Mouse (Mus musculus): ENCODE data around the gene Mcat. TPM values are rescaled to one million over a fixed set of nuclear protein-coding genes. Genes with fewer than 3 reads are reported as not detected.

Gene Mcat
- polyA plus RNA-seq, 1 experiment from 2014 or later: 42.5 TPM

DNA sequence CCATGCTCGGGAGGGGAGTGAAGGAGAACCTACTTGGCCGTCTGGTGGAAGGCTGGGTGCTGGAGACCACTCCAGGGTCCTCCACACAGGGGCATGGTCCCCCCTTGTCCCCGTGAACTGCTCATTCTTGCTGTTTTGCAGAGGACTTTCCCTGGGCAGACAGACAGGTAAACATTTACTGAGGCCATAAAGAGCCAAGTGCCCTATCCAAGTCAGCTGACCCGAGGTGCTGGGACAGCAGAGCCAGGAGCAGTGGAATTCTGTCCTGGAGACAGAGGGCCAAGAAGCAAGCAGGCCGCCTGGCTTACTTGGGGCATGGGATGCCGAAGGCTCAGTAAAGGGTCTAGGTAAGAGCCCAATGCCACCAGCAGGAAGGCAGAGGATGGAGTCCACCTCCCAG, 32.9 kb downstream of the Mcat start:
- Histone ChIP-seq H3K27ac (replicated peaks; ENCODE audit: low read depth, low read length) (no peak overlapping the region), H3K4me1 (ENCODE audit: control insufficient read depth, insufficient read depth, low read length) (no peaks in the 10 kb centered on the region), H3K9ac (replicated peaks; ENCODE audit: low read length) (no peak overlapping the region), H3K4me3 (ENCODE audit: low read depth, low read length) (no peak overlapping the region), H3K27me3 (ENCODE audit: control insufficient read depth, insufficient read depth, low read length) (peaks cover 25% of the 10 kb centered on the region), H3K36me3 (replicated peaks; ENCODE audit: control insufficient read depth, insufficient read depth, low read depth, low read length) (no peaks in the 10 kb centered on the region), H3K9me3 (replicated peaks; ENCODE audit: control insufficient read depth, low read length) (no peaks in the 10 kb centered on the region), H3K4me2 (ENCODE audit: low read depth, low read length) (no peak overlapping the region)
- DNase-seq (ENCODE audit: low spot score): no peak
- 81% methylated on average over 6 of the region's 6 CpGs for WGBS
- no peak for ATAC-seq (replicated peaks; ENCODE audit: insufficient number of reproducible peaks, low FRiP score, low TSS enrichment, low read depth)

DNA sequence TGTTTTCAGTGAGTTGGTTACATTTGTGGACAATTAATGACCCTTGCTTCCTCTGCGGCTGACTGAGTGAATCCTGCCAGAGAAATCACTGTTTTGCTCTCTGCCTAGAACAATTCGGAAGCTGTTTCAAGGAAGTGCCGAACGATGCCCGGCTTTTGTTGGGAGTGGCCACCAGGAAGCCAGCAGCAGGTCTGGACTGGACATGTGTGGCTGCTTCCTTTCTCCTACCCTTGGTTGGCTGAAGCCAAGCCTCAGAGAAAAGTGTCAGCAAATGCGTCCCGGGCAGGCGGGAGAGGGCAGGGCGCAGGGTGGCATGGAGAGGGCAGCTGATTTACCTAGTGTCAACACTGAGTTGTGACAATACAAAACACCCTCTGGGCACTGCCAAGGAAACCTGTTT, 33.4 kb downstream of the Mcat start:
- Histone ChIP-seq H3K9me3 (replicated peaks; ENCODE audit: control insufficient read depth, low read length) (no peaks in the 10 kb centered on the region), H3K27me3 (ENCODE audit: control insufficient read depth, insufficient read depth, low read length) (peaks cover 26% of the 10 kb centered on the region)

GRCm38 (mm10) chr15:83529765-83530164, 33.8 kb downstream of the Mcat start:
- 77% methylated on average over 5 of the region's 5 CpGs for WGBS
- no peak for DNase-seq (ENCODE audit: low spot score)

More for the DNA sequence above, 33.4 kb downstream of the Mcat start:
- DNase-seq (ENCODE audit: low spot score): no peak
- Histone ChIP-seq H3K4me3 (ENCODE audit: low read depth, low read length) (no peak overlapping the region), H3K4me1 (ENCODE audit: control insufficient read depth, insufficient read depth, low read length) (no peaks in the 10 kb centered on the region), H3K27ac (replicated peaks; ENCODE audit: low read depth, low read length) (no peak overlapping the region), H3K36me3 (replicated peaks; ENCODE audit: control insufficient read depth, insufficient read depth, low read depth, low read length) (no peaks in the 10 kb centered on the region), H3K9ac (replicated peaks; ENCODE audit: low read length) (no peak overlapping the region), H3K4me2 (ENCODE audit: low read depth, low read length) (no peak overlapping the region)
- 64% methylated on average over 9 of the region's 9 CpGs for WGBS
- no peak for ATAC-seq (replicated peaks; ENCODE audit: insufficient number of reproducible peaks, low FRiP score, low TSS enrichment, low read depth)

GRCm38 (mm10) chr15:83528892-83529291, 34.7 kb downstream of the Mcat start:
- Histone ChIP-seq H3K9ac (replicated peaks; ENCODE audit: low read length) (no peak overlapping the region), H3K9me3 (replicated peaks; ENCODE audit: control insufficient read depth, low read length) (no peaks in the 10 kb centered on the region), H3K27me3 (ENCODE audit: control insufficient read depth, insufficient read depth, low read length) (peaks cover 26% of the 10 kb centered on the region), H3K4me2 (ENCODE audit: low read depth, low read length) (no peak overlapping the region), H3K36me3 (replicated peaks; ENCODE audit: control insufficient read depth, insufficient read depth, low read depth, low read length) (no peaks in the 10 kb centered on the region), H3K27ac (replicated peaks; ENCODE audit: low read depth, low read length) (no peak overlapping the region), H3K4me1 (ENCODE audit: control insufficient read depth, insufficient read depth, low read length) (no peaks in the 10 kb centered on the region), H3K4me3 (ENCODE audit: low read depth, low read length) (no peak overlapping the region)
- 72% methylated on average over 4 of the region's 4 CpGs for WGBS
- DNase-seq (ENCODE audit: low spot score): no peak
- no peak for ATAC-seq (replicated peaks; ENCODE audit: insufficient number of reproducible peaks, low FRiP score, low TSS enrichment, low read depth)

More at GRCm38 (mm10) chr15:83529765-83530164, 33.8 kb downstream of the Mcat start:
- H3K9ac ChIP-seq (replicated peaks; ENCODE audit: low read length): no peak overlapping the region
- no peak for ATAC-seq (replicated peaks; ENCODE audit: insufficient number of reproducible peaks, low FRiP score, low TSS enrichment, low read depth)
- no peak overlapping the region for H3K27ac ChIP-seq (replicated peaks; ENCODE audit: low read depth, low read length)
- no peak overlapping the region for H3K4me3 ChIP-seq (ENCODE audit: low read depth, low read length)
- H3K27me3 ChIP-seq (ENCODE audit: control insufficient read depth, insufficient read depth, low read length): peaks cover 26% of the 10 kb centered on the region
- H3K4me2 ChIP-seq (ENCODE audit: low read depth, low read length): no peak overlapping the region
- H3K9me3 ChIP-seq (replicated peaks; ENCODE audit: control insufficient read depth, low read length): no peaks in the 10 kb centered on the region
- no peaks in the 10 kb centered on the region for H3K4me1 ChIP-seq (ENCODE audit: control insufficient read depth, insufficient read depth, low read length)
- no peaks in the 10 kb centered on the region for H3K36me3 ChIP-seq (replicated peaks; ENCODE audit: control insufficient read depth, insufficient read depth, low read depth, low read length)

GRCm38 (mm10) chr15:83527747-83528146, 35.8 kb downstream of the Mcat start:
- 63% methylated on average over 2 of the region's 2 CpGs for WGBS
- ATAC-seq (replicated peaks; ENCODE audit: insufficient number of reproducible peaks, low FRiP score, low TSS enrichment, low read depth) (no peak), DNase-seq (ENCODE audit: low spot score) (no peak)
- no peaks in the 10 kb centered on the region for H3K36me3 ChIP-seq (replicated peaks; ENCODE audit: control insufficient read depth, insufficient read depth, low read depth, low read length)
- H3K4me1 ChIP-seq (ENCODE audit: control insufficient read depth, insufficient read depth, low read length): peaks cover 4% of the 10 kb centered on the region; the same call in 1 of the 2 replicates
- H3K4me3 ChIP-seq (ENCODE audit: low read depth, low read length): no peak overlapping the region
- no peaks in the 10 kb centered on the region for H3K9me3 ChIP-seq (replicated peaks; ENCODE audit: control insufficient read depth, low read length)
- H3K4me2 ChIP-seq (ENCODE audit: low read depth, low read length): no peak overlapping the region
- peaks cover 26% of the 10 kb centered on the region for H3K27me3 ChIP-seq (ENCODE audit: control insufficient read depth, insufficient read depth, low read length)
- H3K27ac ChIP-seq (replicated peaks; ENCODE audit: low read depth, low read length): no peak overlapping the region
- no peak overlapping the region for H3K9ac ChIP-seq (replicated peaks; ENCODE audit: low read length)

GRCm38 (mm10) chr15:83527092-83527437, 36.5 kb downstream of the Mcat start:
- Histone ChIP-seq H3K4me3 (ENCODE audit: low read depth, low read length) (peak overlapping the region; percentile 50), H3K4me1 (ENCODE audit: control insufficient read depth, insufficient read depth, low read length) (peaks cover 4% of the 10 kb centered on the region; the same call in 1 of the 2 replicates), H3K27me3 (ENCODE audit: control insufficient read depth, insufficient read depth, low read length) (peaks cover 26% of the 10 kb centered on the region), H3K4me2 (ENCODE audit: low read depth, low read length) (peak overlapping the region; percentile 94), H3K27ac (replicated peaks; ENCODE audit: low read depth, low read length) (no peak overlapping the region), H3K9ac (replicated peaks; ENCODE audit: low read length) (peak overlapping the region; percentile 34), H3K9me3 (replicated peaks; ENCODE audit: control insufficient read depth, low read length) (no peaks in the 10 kb centered on the region), H3K36me3 (replicated peaks; ENCODE audit: control insufficient read depth, insufficient read depth, low read depth, low read length) (no peaks in the 10 kb centered on the region)
- 1% methylated on average over 26 of the region's 26 CpGs for WGBS
- ATAC-seq (replicated peaks; ENCODE audit: insufficient number of reproducible peaks, low FRiP score, low TSS enrichment, low read depth) (no peak), DNase-seq (ENCODE audit: low spot score) (peak; percentile 12)

DNA sequence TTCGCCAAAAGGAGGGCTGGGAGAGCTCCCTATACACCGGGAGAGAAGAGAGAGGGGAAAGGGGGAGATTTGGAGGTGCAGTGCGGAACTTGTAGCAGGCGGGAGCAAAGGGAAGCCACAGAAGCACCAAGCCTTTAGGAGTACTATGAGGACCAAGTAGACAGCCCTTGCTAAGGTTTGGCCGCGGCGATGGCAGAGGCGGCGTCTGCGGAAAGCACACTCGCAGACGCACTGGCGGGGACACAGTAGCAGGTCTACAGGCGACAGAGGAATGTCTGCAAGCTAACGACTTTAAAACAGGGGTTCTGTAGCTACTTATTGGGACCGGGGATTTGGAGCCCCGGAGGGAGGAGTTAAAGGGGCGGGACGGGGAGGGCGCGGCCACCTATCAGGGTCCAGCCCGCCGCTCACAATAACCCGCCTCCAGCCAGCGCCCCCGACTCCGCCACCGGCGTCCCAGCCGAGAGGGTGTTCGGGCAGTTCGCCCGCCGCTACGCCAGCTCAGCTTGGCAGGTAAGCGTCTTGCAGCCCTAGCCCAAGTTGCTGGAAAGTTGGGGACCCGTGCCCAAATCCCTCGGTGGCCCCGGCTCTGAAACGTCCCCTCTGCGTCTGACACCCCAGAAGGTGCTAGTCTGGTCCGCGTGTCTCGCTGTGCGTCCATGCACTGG, 37.0 kb downstream of the Mcat start, which contains the start of gene Bik:
Gene Bik (plus strand): TSS at position 439 of the 668 bp plus-strand sequence.
- Histone ChIP-seq H3K9me3 (replicated peaks; ENCODE audit: control insufficient read depth, low read length) (no peaks in the 10 kb centered on the region), H3K4me2 (ENCODE audit: low read depth, low read length) (peak within 1 kb of the TSS; percentile 94), H3K27me3 (ENCODE audit: control insufficient read depth, insufficient read depth, low read length) (peaks cover 26% of the 10 kb centered on the region), H3K9ac (replicated peaks; ENCODE audit: low read length) (peak within 1 kb of the TSS; percentile 34), H3K27ac (replicated peaks; ENCODE audit: low read depth, low read length) (no peak within 1 kb of the TSS), H3K4me1 (ENCODE audit: control insufficient read depth, insufficient read depth, low read length) (peaks cover 4% of the 10 kb centered on the region; the same call in 1 of the 2 replicates), H3K36me3 (replicated peaks; ENCODE audit: control insufficient read depth, insufficient read depth, low read depth, low read length) (no peaks in the 10 kb centered on the region), H3K4me3 (ENCODE audit: low read depth, low read length) (peak within 1 kb of the TSS; percentile 50)
- WGBS: under 1% methylated on average over 45 of the region's 45 CpGs
- ATAC-seq (replicated peaks; ENCODE audit: insufficient number of reproducible peaks, low FRiP score, low TSS enrichment, low read depth): 0 out of 2 replicates have a peak, but pooled peaks have one; percentile 71
- peak; percentile 73 for DNase-seq (ENCODE audit: low spot score)

DNA sequence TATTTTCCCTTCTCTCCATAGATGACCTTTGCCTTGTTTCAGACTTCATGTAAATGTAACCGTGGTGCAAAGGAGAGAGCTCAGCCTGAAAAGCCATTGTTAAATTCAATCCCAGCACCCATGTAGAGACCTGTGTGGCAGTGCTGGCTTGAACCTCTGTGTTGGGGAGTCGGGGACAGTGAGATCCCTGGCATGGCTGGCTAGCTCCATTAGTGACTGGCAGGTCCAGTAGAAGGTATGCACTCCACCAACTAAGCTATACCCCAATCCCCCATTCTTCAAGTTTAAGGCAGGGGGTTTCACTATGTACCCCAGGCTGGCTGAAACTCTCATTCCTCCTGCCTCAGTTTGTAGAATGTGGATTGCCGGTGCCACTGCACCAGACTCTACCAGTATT, 39.3 kb downstream of the Mcat start:
- H3K27me3 ChIP-seq (ENCODE audit: control insufficient read depth, insufficient read depth, low read length): peaks cover 26% of the 10 kb centered on the region
- H3K4me2 ChIP-seq (ENCODE audit: low read depth, low read length): no peak overlapping the region
- no peak for DNase-seq (ENCODE audit: low spot score)
- ATAC-seq (replicated peaks; ENCODE audit: insufficient number of reproducible peaks, low FRiP score, low TSS enrichment, low read depth): no peak
- no peaks in the 10 kb centered on the region for H3K36me3 ChIP-seq (replicated peaks; ENCODE audit: control insufficient read depth, insufficient read depth, low read depth, low read length)
- WGBS: 81% methylated on average over 3 of the region's 3 CpGs
- H3K4me1 ChIP-seq (ENCODE audit: control insufficient read depth, insufficient read depth, low read length): peaks cover 4% of the 10 kb centered on the region; the same call in 1 of the 2 replicates
- no peak overlapping the region for H3K27ac ChIP-seq (replicated peaks; ENCODE audit: low read depth, low read length)
- no peaks in the 10 kb centered on the region for H3K9me3 ChIP-seq (replicated peaks; ENCODE audit: control insufficient read depth, low read length)
- H3K4me3 ChIP-seq (ENCODE audit: low read depth, low read length): no peak overlapping the region
- no peak overlapping the region for H3K9ac ChIP-seq (replicated peaks; ENCODE audit: low read length)

Data from embryonic facial prominence, embryonic 11.5 days (tissue).